Mouse (Mus musculus): ENCODE data around the gene Ctnna3. TPM values are rescaled to one million over a fixed set of nuclear protein-coding genes. Genes with fewer than 3 reads are reported as not detected.

The Ctnna3 gene
- polyA plus RNA-seq, 1 experiment: not detected

- H3K27ac ChIP-seq (replicated peaks; ENCODE audit: low read depth, low read length): no peak overlapping the region
- H3K4me1 ChIP-seq (ENCODE audit: control insufficient read depth, insufficient read depth, insufficient read length, low read length): no peaks in the 10 kb centered on the region
- H3K4me3 ChIP-seq (ENCODE audit: insufficient read depth, low read depth, low read length): no peak overlapping the region
These were observed 223.7 kb downstream of the Ctnna3 start for GRCm38 (mm10) chr10:63653571-63653970.

GRCm38 (mm10) chr10:63654560-63654959 is 224.7 kb downstream of the Ctnna3 start:
- Histone ChIP-seq H3K27ac (replicated peaks; ENCODE audit: low read depth, low read length) (no peak overlapping the region), H3K4me1 (ENCODE audit: control insufficient read depth, insufficient read depth, insufficient read length, low read length) (no peaks in the 10 kb centered on the region), H3K4me3 (ENCODE audit: insufficient read depth, low read depth, low read length) (no peak overlapping the region)

- Histone ChIP-seq H3K27ac (replicated peaks; ENCODE audit: low read depth, low read length) (no peak overlapping the region), H3K4me3 (ENCODE audit: insufficient read depth, low read depth, low read length) (no peak overlapping the region), H3K4me1 (ENCODE audit: control insufficient read depth, insufficient read depth, insufficient read length, low read length) (no peaks in the 10 kb centered on the region)
These were observed 246.4 kb downstream of the Ctnna3 start for GRCm38 (mm10) chr10:63676343-63676742.

- H3K4me1 ChIP-seq (ENCODE audit: control insufficient read depth, insufficient read depth, insufficient read length, low read length): no peaks in the 10 kb centered on the region
- H3K27ac ChIP-seq (replicated peaks; ENCODE audit: low read depth, low read length): no peak overlapping the region
- no peak overlapping the region for H3K4me3 ChIP-seq (ENCODE audit: insufficient read depth, low read depth, low read length)
These were observed 259.3 kb downstream of the Ctnna3 start for GRCm38 (mm10) chr10:63689233-63689632.

GRCm38 (mm10) chr10:63689651-63690050 is 259.8 kb downstream of the Ctnna3 start:
- no peak overlapping the region for H3K4me3 ChIP-seq (ENCODE audit: insufficient read depth, low read depth, low read length)

GRCm38 (mm10) chr10:63692039-63692438 is 262.1 kb downstream of the Ctnna3 start:
- H3K4me1 ChIP-seq (ENCODE audit: control insufficient read depth, insufficient read depth, insufficient read length, low read length): no peaks in the 10 kb centered on the region
- H3K4me3 ChIP-seq (ENCODE audit: insufficient read depth, low read depth, low read length): no peak overlapping the region
- H3K27ac ChIP-seq (replicated peaks; ENCODE audit: low read depth, low read length): no peak overlapping the region

More at GRCm38 (mm10) chr10:63689651-63690050, 259.8 kb downstream of the Ctnna3 start:
- Histone ChIP-seq H3K27ac (replicated peaks; ENCODE audit: low read depth, low read length) (no peak overlapping the region), H3K4me1 (ENCODE audit: control insufficient read depth, insufficient read depth, insufficient read length, low read length) (no peaks in the 10 kb centered on the region)

GRCm38 (mm10) chr10:63710211-63710610 is 280.3 kb downstream of the Ctnna3 start:
- Histone ChIP-seq H3K4me1 (ENCODE audit: control insufficient read depth, insufficient read depth, insufficient read length, low read length) (no peaks in the 10 kb centered on the region), H3K27ac (replicated peaks; ENCODE audit: low read depth, low read length) (no peak overlapping the region), H3K4me3 (ENCODE audit: insufficient read depth, low read depth, low read length) (no peak overlapping the region)

- Histone ChIP-seq H3K4me1 (ENCODE audit: control insufficient read depth, insufficient read depth, insufficient read length, low read length) (no peaks in the 10 kb centered on the region), H3K4me3 (ENCODE audit: insufficient read depth, low read depth, low read length) (no peak overlapping the region), H3K27ac (replicated peaks; ENCODE audit: low read depth, low read length) (no peak overlapping the region)
These were observed 282.6 kb downstream of the Ctnna3 start for GRCm38 (mm10) chr10:63712530-63712929.

- H3K4me1 ChIP-seq (ENCODE audit: control insufficient read depth, insufficient read depth, insufficient read length, low read length): no peaks in the 10 kb centered on the region
- no peak overlapping the region for H3K27ac ChIP-seq (replicated peaks; ENCODE audit: low read depth, low read length)
- no peak overlapping the region for H3K4me3 ChIP-seq (ENCODE audit: insufficient read depth, low read depth, low read length)
These were observed 284.3 kb downstream of the Ctnna3 start for GRCm38 (mm10) chr10:63714151-63714550.

GRCm38 (mm10) chr10:63768871-63769270 is 339.0 kb downstream of the Ctnna3 start:
- no peak overlapping the region for H3K27ac ChIP-seq (replicated peaks; ENCODE audit: low read depth, low read length)
- no peak overlapping the region for H3K4me3 ChIP-seq (ENCODE audit: insufficient read depth, low read depth, low read length)
- no peaks in the 10 kb centered on the region for H3K4me1 ChIP-seq (ENCODE audit: control insufficient read depth, insufficient read depth, insufficient read length, low read length)

- H3K4me3 ChIP-seq (ENCODE audit: insufficient read depth, low read depth, low read length): no peak overlapping the region
- H3K4me1 ChIP-seq (ENCODE audit: control insufficient read depth, insufficient read depth, insufficient read length, low read length): no peaks in the 10 kb centered on the region
- H3K27ac ChIP-seq (replicated peaks; ENCODE audit: low read depth, low read length): no peak overlapping the region
These were observed 341.8 kb downstream of the Ctnna3 start for GRCm38 (mm10) chr10:63771656-63772055.

- H3K4me3 ChIP-seq (ENCODE audit: insufficient read depth, low read depth, low read length): no peak overlapping the region
- H3K27ac ChIP-seq (replicated peaks; ENCODE audit: low read depth, low read length): no peak overlapping the region
- no peaks in the 10 kb centered on the region for H3K4me1 ChIP-seq (ENCODE audit: control insufficient read depth, insufficient read depth, insufficient read length, low read length)
These were observed 342.2 kb downstream of the Ctnna3 start for GRCm38 (mm10) chr10:63772074-63772473.

GRCm38 (mm10) chr10:63781948-63782347 is 352.1 kb downstream of the Ctnna3 start:
- no peaks in the 10 kb centered on the region for H3K4me1 ChIP-seq (ENCODE audit: control insufficient read depth, insufficient read depth, insufficient read length, low read length)
- no peak overlapping the region for H3K27ac ChIP-seq (replicated peaks; ENCODE audit: low read depth, low read length)
- H3K4me3 ChIP-seq (ENCODE audit: insufficient read depth, low read depth, low read length): no peak overlapping the region

GRCm38 (mm10) chr10:63784808-63785535 is 355.1 kb downstream of the Ctnna3 start:
- Histone ChIP-seq H3K4me3 (ENCODE audit: insufficient read depth, low read depth, low read length) (no peak overlapping the region), H3K4me1 (ENCODE audit: control insufficient read depth, insufficient read depth, insufficient read length, low read length) (no peaks in the 10 kb centered on the region), H3K27ac (replicated peaks; ENCODE audit: low read depth, low read length) (no peak overlapping the region)

- Histone ChIP-seq H3K4me3 (ENCODE audit: insufficient read depth, low read depth, low read length) (no peak overlapping the region), H3K4me1 (ENCODE audit: control insufficient read depth, insufficient read depth, insufficient read length, low read length) (no peaks in the 10 kb centered on the region), H3K27ac (replicated peaks; ENCODE audit: low read depth, low read length) (no peak overlapping the region)
These were observed 356.5 kb downstream of the Ctnna3 start for GRCm38 (mm10) chr10:63786390-63786789.

- Histone ChIP-seq H3K27ac (replicated peaks; ENCODE audit: low read depth, low read length) (no peak overlapping the region), H3K4me3 (ENCODE audit: insufficient read depth, low read depth, low read length) (no peak overlapping the region), H3K4me1 (ENCODE audit: control insufficient read depth, insufficient read depth, insufficient read length, low read length) (no peaks in the 10 kb centered on the region)
These were observed 374.0 kb downstream of the Ctnna3 start for GRCm38 (mm10) chr10:63803909-63804308.

All from brown adipose tissue, adult 24 weeks (tissue).